Mouse (Mus musculus) embryonic facial prominence, embryonic 12.5 days (tissue): ENCODE results near the gene Ssbp4. TPM values are rescaled to one million over a fixed set of nuclear protein-coding genes. Genes with fewer than 3 reads are reported as not detected.

Experiments
- ATAC-seq: fragments of 200-750 bp; cut with Nextera tagmentation; 2 replicates; pipeline ENCODE4 v1.8.0; 2017; ENCODE audit not compliant: insufficient number of reproducible peaks, insufficient read depth, low FRiP score, low TSS enrichment
- H3K27ac ChIP-seq: fragments of 300-500 bp; sonication (generic); 2 replicates; pipeline ENCODE4 v1.5.1; 2016; ENCODE audit warnings: mild to moderate bottlenecking
- H3K27me3 ChIP-seq: fragments of 300-500 bp; sonication (generic); 2 replicates; pipeline ENCODE4 v1.6.1; 2016; ENCODE audit warnings: mild to moderate bottlenecking, moderate library complexity
- H3K36me3 ChIP-seq: fragments of 300-500 bp; sonication (generic); 2 replicates; pipeline ENCODE4 v1.6.1; 2016; ENCODE audit warnings: mild to moderate bottlenecking
- H3K4me1 ChIP-seq: fragments of 300-500 bp; sonication (generic); 2 replicates; pipeline ENCODE4 v1.6.1; 2016
- H3K4me2 ChIP-seq: fragments of 300-500 bp; sonication (generic); replicated peaks from 2 replicates; pipeline ENCODE4 v1.6.1; 2016; ENCODE audit warnings: mild to moderate bottlenecking, moderate library complexity
- H3K4me3 ChIP-seq: fragments of 300-500 bp; sonication (generic); 2 replicates; pipeline ENCODE4 v1.5.1; 2016; ENCODE audit warnings: mild to moderate bottlenecking
- H3K9ac ChIP-seq: fragments of 300-500 bp; sonication (generic); 2 replicates; pipeline ENCODE4 v1.6.1; 2016; ENCODE audit warnings: mild to moderate bottlenecking, moderate library complexity
- H3K9me3 ChIP-seq: fragments of 300-500 bp; sonication (generic); 2 replicates; pipeline ENCODE4 v1.6.1; 2016; ENCODE audit warnings: mild to moderate bottlenecking, moderate library complexity
- WGBS: fragments of 180-500 bp; shearing (Covaris S2); methylation state at CpG from one replicate; pipeline ENCODE4 v1.1.7; 2016; 5-methylcytosine and 5-hydroxymethylcytosine counted together
- polyA plus RNA-seq: library from polyadenylated mRNA; unstranded; fragments of >200 nt; fragmentation: Nextera tagmentation; extraction: Ambion mirVana; gene quantifications from 2 replicates; pipeline ENCODE4 v1.2.1, GENCODE M21; 2016

Gene Ssbp4
- polyA plus RNA-seq, 1 experiment from 2014 or later: 134 TPM

DNA sequence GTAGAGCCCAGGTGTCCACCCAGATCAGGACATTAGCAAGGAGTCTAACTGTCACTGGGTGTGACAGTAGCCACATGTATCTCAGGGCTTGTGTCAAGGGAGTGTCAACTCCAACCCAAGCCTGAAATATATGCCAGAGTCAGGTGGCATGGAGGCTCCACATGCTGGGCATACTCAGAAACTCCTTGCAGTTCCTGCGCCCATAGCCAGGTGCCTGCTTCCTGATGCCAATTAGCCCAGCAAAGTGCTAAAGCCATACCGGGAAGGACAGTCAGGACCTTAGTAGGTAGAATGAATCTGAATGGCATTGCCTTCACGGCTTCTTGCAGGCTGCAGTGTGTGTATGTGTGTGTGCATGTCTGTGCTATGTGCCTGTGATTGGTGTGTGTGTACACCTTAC lies 31.5 kb downstream of the Ssbp4 start:
- Histone ChIP-seq H3K36me3 (peaks cover 64% of the 10 kb centered on the region), H3K27me3 (no peaks in the 10 kb centered on the region), H3K9ac (0 out of 2 replicates have a peak overlapping the region, but pooled peaks have one; percentile 19), H3K9me3 (no peaks in the 10 kb centered on the region), H3K4me2 (no peak overlapping the region), H3K27ac (no peak overlapping the region), H3K4me3 (no peak overlapping the region), H3K4me1 (no peaks in the 10 kb centered on the region)
- 88% methylated on average over 3 of the region's 3 CpGs for WGBS
- no peak for ATAC-seq

DNA sequence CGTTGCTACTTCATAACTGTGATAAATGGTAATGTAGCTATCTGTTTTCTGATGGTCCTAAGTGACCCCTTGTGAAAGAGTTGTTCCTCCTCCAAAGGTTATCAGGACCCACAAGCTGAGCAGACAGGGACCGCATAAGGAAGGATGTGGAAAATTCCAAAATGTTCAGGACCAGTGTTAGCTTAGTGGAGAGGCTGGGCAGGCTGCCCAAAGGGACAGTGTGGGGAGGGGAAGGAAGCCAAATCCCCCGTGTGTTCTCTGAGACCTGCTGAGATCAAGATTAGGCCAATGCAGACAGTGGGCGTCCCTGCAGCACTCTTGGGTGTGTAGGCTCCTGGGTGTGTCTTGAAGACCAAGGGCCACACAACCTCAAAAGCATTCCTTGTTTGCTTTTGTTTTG lies 33.8 kb downstream of the Ssbp4 start:
- WGBS: 88% methylated on average over 4 of the region's 4 CpGs
- ATAC-seq: no peak
- Histone ChIP-seq H3K9me3 (no peaks in the 10 kb centered on the region), H3K4me1 (no peaks in the 10 kb centered on the region), H3K9ac (no peak overlapping the region), H3K4me3 (no peak overlapping the region), H3K27me3 (no peaks in the 10 kb centered on the region), H3K27ac (no peak overlapping the region), H3K36me3 (peaks cover 42% of the 10 kb centered on the region), H3K4me2 (no peak overlapping the region)

DNA sequence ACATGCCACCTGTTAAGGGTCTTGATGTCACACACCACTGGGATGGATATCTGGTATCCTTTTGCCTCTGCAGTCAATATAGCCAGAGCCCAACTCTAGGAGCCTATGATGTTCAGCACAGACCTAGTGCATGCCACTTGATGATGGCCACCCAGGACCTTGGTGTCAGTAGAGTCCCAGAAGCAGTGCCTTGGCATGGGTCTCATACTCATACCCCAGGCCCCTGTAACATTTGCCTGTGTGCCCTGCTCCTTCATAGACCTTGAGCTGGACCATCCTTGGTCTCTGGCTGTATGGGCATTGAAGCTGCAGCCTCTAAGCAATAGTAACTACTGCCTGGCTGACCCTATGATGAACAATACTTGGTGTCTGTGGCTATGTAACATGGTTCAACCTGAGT lies 34.4 kb downstream of the Ssbp4 start:
- no peaks in the 10 kb centered on the region for H3K4me1 ChIP-seq
- no peak for ATAC-seq
- no peak overlapping the region for H3K9ac ChIP-seq
- no peak overlapping the region for H3K27ac ChIP-seq
- no peaks in the 10 kb centered on the region for H3K9me3 ChIP-seq
- H3K27me3 ChIP-seq: no peaks in the 10 kb centered on the region
- no peak overlapping the region for H3K4me2 ChIP-seq
- no peak overlapping the region for H3K4me3 ChIP-seq
- peaks cover 39% of the 10 kb centered on the region for H3K36me3 ChIP-seq

DNA sequence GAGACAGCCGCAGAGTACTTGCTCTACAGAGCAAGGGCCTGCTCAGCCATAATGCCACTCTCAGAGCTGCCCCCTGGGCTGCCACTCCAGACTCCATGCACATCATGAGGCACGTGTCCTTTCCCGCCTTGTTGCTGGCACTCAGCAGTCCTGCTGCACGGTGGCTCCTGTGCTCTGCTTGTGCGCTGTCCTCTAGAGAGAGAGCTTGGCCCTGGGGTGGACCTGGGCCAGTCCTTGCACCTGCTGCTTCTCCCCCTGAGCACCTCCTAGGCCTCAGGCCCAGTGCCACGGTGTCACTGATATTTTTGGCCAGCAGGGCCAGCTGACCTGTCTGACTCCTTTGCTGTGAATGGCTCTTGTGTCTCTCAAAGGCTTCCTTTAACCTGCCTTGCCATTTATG lies 37.7 kb downstream of the Ssbp4 start:
- ATAC-seq: no peak
- no peak overlapping the region for H3K27ac ChIP-seq
- H3K27me3 ChIP-seq: no peaks in the 10 kb centered on the region
- 82% methylated on average over 6 of the region's 6 CpGs for WGBS
- no peak overlapping the region for H3K4me2 ChIP-seq
- no peaks in the 10 kb centered on the region for H3K9me3 ChIP-seq
- H3K4me3 ChIP-seq: no peak overlapping the region
- no peak overlapping the region for H3K9ac ChIP-seq
- peaks cover 21% of the 10 kb centered on the region for H3K36me3 ChIP-seq
- no peaks in the 10 kb centered on the region for H3K4me1 ChIP-seq

DNA sequence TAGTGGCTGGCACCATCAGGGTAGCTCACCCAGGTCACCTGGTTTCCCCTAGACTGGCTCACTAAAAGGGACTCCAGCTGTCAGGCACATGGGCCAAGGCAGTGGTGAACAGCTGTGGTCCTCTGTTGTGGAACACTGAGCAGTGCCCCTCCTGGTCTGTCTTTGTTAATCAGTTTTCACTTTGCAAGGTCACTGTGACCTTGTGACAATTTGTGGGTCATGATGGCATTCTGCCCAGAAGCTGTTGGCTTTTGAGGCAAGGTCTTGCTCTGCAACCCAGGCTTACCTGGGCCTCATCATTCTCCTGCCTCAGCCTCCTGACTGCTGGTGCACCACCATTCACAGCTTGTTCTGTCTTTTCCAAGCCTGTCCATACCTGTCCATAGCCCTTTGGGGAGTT lies 38.3 kb downstream of the Ssbp4 start:
- Histone ChIP-seq H3K27ac (no peak overlapping the region), H3K4me3 (no peak overlapping the region), H3K4me1 (no peaks in the 10 kb centered on the region), H3K9ac (no peak overlapping the region), H3K4me2 (no peak overlapping the region), H3K36me3 (peaks cover 20% of the 10 kb centered on the region), H3K27me3 (no peaks in the 10 kb centered on the region), H3K9me3 (no peaks in the 10 kb centered on the region)
- no peak for ATAC-seq

DNA sequence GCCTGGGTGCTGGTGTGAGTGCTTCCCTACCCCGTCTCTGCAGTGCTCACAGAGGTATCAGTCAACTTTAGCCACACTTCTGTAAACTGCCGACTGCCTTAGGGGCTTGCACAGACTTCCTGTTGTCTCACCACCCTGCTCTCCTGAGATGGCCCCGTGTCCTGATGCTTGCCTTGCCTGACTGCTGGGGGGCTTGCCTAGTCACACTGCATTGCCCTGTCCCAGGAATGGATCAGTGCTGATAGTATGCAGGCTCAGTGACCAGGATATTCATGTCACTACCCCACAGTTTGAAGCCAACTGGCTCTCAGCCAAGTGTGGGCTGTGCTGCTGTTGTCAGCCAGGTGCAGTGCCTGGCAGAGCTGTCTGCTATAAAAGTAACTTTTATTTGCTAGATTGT lies 43.1 kb downstream of the Ssbp4 start:
- 47% methylated on average over 3 of the region's 3 CpGs for WGBS
- no peak overlapping the region for H3K4me3 ChIP-seq
- 0 out of 2 replicates have a peak, but pooled peaks have one; percentile 37 for ATAC-seq
- H3K9me3 ChIP-seq: no peaks in the 10 kb centered on the region
- H3K4me2 ChIP-seq: no peak overlapping the region
- H3K27ac ChIP-seq: no peak overlapping the region
- H3K36me3 ChIP-seq: no peaks in the 10 kb centered on the region
- no peaks in the 10 kb centered on the region for H3K4me1 ChIP-seq
- H3K9ac ChIP-seq: no peak overlapping the region
- H3K27me3 ChIP-seq: no peaks in the 10 kb centered on the region

DNA sequence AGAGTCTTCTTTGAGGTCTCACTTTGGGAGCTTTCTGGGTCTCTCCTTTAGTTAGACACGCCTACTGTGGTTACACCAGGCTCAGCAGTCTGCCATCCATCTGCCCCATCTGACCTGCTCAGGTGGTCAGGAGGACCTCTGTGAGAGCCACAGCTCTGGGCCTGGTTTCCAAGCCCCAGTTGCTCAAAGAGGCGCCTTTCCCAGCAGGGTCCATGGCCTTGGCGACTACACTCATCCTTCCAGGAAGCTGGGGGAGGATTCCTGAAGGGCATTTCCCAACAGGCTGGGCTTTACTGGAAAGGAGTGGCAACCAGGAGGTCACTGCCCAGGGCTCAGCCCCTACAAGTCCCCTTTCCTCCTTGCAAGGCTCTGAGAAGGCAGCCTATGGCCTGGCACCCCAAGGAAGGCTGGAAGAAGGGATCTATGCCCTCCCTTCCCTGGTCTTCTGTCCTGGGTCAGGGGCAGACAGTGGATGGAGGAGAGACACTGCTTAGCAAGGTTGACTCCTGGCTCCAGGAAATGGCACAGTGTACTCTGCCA lies 43.9 kb downstream of the Ssbp4 start:
- no peak overlapping the region for H3K4me2 ChIP-seq

DNA sequence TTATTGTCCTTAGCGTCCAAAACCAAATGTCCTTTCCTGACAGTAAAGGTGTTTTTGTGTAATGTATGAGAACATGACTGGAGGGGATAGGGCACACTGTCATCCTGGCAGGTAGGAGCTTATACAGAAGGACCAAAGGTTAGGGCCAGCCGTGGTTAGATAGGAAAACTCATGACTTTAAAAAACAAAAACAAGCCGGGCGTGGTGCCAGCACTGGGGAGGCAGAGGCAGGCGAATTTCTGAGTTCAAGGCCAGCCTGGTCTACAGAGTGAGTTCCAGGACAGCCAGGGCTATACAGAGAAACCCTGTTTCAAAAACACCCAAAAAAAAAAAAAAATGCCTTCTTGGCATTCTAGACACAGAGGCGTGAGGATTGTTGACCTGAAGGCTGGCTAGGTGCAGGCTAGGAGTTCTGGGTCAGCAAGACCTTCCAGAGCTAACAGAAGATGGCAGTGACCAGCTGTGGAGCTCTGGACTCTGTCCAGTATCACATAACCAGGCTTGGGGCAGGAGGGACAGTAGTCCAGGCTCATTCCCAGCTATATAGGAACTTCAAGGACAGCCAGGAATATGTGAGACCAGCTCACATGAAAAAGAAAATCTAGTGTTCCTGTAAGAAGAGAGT lies 44.8 kb downstream of the Ssbp4 start:
- no peaks in the 10 kb centered on the region for H3K27me3 ChIP-seq
- H3K9me3 ChIP-seq: no peaks in the 10 kb centered on the region
- no peak for ATAC-seq
- H3K36me3 ChIP-seq: no peaks in the 10 kb centered on the region
- no peak overlapping the region for H3K9ac ChIP-seq
- no peak overlapping the region for H3K4me3 ChIP-seq
- WGBS: 85% methylated on average over 6 of the region's 6 CpGs
- H3K27ac ChIP-seq: no peak overlapping the region
- no peaks in the 10 kb centered on the region for H3K4me1 ChIP-seq
- no peak overlapping the region for H3K4me2 ChIP-seq

More for the DNA sequence above, 43.9 kb downstream of the Ssbp4 start:
- Histone ChIP-seq H3K9me3 (no peaks in the 10 kb centered on the region), H3K9ac (no peak overlapping the region), H3K4me1 (no peaks in the 10 kb centered on the region), H3K4me3 (no peak overlapping the region), H3K27ac (no peak overlapping the region), H3K36me3 (no peaks in the 10 kb centered on the region), H3K27me3 (no peaks in the 10 kb centered on the region)
- ATAC-seq: no peak
- WGBS: 82% methylated on average over 3 of the region's 3 CpGs

DNA sequence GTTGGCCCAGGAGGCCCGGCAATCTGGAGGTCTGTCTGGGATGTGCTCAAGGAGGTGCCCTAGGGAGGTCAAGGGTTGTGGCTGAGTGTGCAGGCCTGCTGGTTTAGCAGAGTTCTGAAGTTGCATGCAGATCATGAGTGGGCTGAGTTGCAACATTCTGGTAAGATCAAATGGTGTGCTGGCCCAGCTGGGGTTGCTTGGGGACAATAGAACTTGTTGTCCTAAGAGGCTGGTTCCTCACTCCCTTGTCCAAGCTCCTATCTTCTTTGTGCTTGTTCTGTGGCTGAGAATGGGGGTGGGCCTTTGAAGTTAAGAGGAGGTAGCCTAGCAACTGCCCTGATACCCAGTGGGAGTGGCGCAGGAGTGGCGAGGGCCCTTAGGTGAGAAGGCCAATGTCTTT lies 45.9 kb downstream of the Ssbp4 start:
- no peaks in the 10 kb centered on the region for H3K9me3 ChIP-seq
- H3K4me3 ChIP-seq: no peak overlapping the region
- H3K27ac ChIP-seq: no peak overlapping the region
- no peak overlapping the region for H3K9ac ChIP-seq
- no peak for ATAC-seq
- no peaks in the 10 kb centered on the region for H3K4me1 ChIP-seq
- H3K4me2 ChIP-seq: no peak overlapping the region
- H3K27me3 ChIP-seq: no peaks in the 10 kb centered on the region
- 82% methylated on average over 3 of the region's 3 CpGs for WGBS
- H3K36me3 ChIP-seq: no peaks in the 10 kb centered on the region

DNA sequence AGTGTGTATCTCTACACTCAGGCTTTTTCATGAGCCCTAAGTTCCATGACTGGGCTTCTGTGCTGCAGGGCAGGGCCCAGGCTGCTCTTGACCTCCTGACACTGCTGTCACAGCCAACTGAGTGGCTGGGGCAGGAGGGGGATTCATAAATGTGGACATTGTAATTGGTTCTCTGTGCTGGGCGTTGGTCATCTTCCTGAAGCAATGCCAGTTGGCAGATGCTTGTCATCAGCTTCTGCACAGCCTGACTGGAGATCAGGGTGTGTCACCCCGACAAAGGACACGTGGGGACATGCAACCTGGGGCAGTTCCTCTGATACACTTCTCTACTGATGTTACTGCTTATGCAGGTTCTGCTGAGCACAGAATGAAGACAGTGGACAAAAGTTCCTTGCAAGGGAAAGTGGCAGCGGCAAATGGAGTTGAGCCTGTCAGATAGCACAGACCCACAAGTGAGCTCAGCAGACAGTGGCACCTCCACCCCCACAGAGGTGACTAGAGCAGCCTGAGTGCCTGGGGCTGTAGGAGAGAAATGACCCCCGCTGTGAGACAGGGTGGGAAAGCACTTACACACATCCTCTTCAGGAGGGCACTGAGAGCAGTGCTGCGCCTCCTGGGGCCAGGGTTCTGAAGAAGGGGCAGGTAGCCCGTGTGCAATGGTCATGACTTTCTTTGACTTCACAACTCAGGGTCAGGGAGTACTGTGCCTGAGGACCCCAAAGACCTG lies 46.7 kb downstream of the Ssbp4 start:
- no peak for ATAC-seq
- H3K36me3 ChIP-seq: no peaks in the 10 kb centered on the region
- no peaks in the 10 kb centered on the region for H3K27me3 ChIP-seq
- no peak overlapping the region; the same call in 1 of the 2 replicates for H3K27ac ChIP-seq
- no peak overlapping the region for H3K4me3 ChIP-seq
- no peaks in the 10 kb centered on the region for H3K9me3 ChIP-seq
- no peak overlapping the region for H3K4me2 ChIP-seq
- 69% methylated on average over 7 of the region's 7 CpGs for WGBS
- no peak overlapping the region for H3K9ac ChIP-seq
- no peaks in the 10 kb centered on the region for H3K4me1 ChIP-seq

DNA sequence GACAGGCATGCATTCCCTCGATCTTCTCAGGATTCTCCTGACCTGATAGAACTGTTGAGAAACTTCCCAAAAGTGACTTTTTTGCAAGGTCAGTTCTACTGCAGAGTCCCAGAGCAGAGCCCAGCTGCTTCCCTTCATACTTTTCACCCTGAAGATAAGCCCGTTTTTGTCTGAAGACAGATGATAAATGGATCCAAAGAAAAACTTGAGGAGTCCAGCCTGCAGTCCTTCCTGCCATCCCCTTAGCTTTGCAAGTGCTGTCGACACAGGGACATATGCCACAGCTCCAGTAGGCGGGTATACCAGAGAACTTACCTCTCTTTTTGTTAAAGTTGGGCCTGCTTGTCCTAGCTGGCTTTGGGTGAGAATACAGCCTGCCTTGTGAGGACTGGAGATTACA lies 47.3 kb downstream of the Ssbp4 start:
- Histone ChIP-seq H3K4me3 (no peak overlapping the region), H3K27me3 (no peaks in the 10 kb centered on the region)

DNA sequence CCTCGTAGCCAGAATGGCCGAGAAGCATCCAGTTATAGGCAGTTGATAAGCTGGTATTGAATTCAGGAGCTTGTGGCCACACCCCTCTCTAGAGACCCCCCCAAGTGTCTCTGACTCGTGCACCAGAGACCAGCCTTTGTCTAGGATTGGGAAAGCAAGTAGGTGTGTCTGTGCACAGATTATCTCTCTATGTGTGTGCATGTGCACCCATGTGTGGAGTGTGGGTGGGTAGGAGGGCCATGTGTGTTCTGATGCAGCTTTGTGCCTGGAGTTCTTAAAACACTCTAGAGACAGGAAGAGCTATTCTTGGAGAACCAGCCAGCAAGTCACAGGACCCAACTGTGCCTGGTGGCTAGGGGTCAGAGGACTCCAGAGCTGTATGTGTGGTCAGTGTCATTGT lies 48.1 kb downstream of the Ssbp4 start:
- H3K36me3 ChIP-seq: no peaks in the 10 kb centered on the region
- no peak overlapping the region for H3K9ac ChIP-seq
- H3K9me3 ChIP-seq: no peaks in the 10 kb centered on the region
- H3K27ac ChIP-seq: no peak overlapping the region
- 76% methylated on average over 3 of the region's 3 CpGs for WGBS
- no peaks in the 10 kb centered on the region for H3K4me1 ChIP-seq
- no peak for ATAC-seq
- H3K4me2 ChIP-seq: no peak overlapping the region
- H3K4me3 ChIP-seq: no peak overlapping the region
- H3K27me3 ChIP-seq: no peaks in the 10 kb centered on the region

More for the DNA sequence above, 47.3 kb downstream of the Ssbp4 start:
- no peaks in the 10 kb centered on the region for H3K4me1 ChIP-seq
- no peak for ATAC-seq
- no peaks in the 10 kb centered on the region for H3K36me3 ChIP-seq
- H3K4me2 ChIP-seq: no peak overlapping the region
- no peaks in the 10 kb centered on the region for H3K9me3 ChIP-seq
- no peak overlapping the region for H3K9ac ChIP-seq
- WGBS: 67% methylated on average over 4 of the region's 4 CpGs
- no peak overlapping the region for H3K27ac ChIP-seq
